Mouse (Mus musculus) spleen, adult 2 months (tissue): ENCODE data around the gene Trp53rka. TPM values are rescaled to one million over a fixed set of nuclear protein-coding genes. Genes with fewer than 3 reads are reported as not detected.

ENCODE experiments used
- DNase-seq, 2 experiments: peaks; one replicate each; pipeline versions ENCODE4 v3.0.0 to v3.0.0-alpha.2; 2012 to 2021; ENCODE audit warnings: low spot score in 2 of 2, low read depth in 1 of 2
- H3K27ac ChIP-seq: fragments of 200-500 bp; 2 replicates; pipeline ENCODE4 v1.5.1; 2012; ENCODE audit warnings: low read length, inconsistent platforms; ENCODE audit not compliant: insufficient read depth
- H3K27me3 ChIP-seq: fragments of 200-500 bp; 2 replicates; pipeline ENCODE4 v1.6.1; 2012; ENCODE audit warnings: mild to moderate bottlenecking, moderate library complexity, low read length, inconsistent platforms; ENCODE audit not compliant: control insufficient read depth, insufficient read depth
- H3K36me3 ChIP-seq: fragments of 200-500 bp; 2 replicates; pipeline ENCODE4 v1.6.1; 2012; ENCODE audit warnings: mild to moderate bottlenecking, low read length, inconsistent platforms; ENCODE audit not compliant: control insufficient read depth, insufficient read depth
- H3K4me1 ChIP-seq: fragments of 200-500 bp; 2 replicates; pipeline ENCODE4 v1.6.1; 2011; ENCODE audit warnings: inconsistent platforms; ENCODE audit not compliant: control insufficient read depth, insufficient read depth, insufficient read length
- H3K4me3 ChIP-seq: fragments of 200-500 bp; 2 replicates; pipeline ENCODE4 v1.5.1; 2011; ENCODE audit warnings: mild to moderate bottlenecking, inconsistent platforms; ENCODE audit not compliant: insufficient read depth, insufficient read length; ENCODE audit errors: extremely low read depth
- CTCF ChIP-seq: fragments of 200-500 bp; IDR thresholded peaks from 2 replicates; pipeline ENCODE4 v1.5.1; 2011; ENCODE audit warnings: mild to moderate bottlenecking, inconsistent platforms; ENCODE audit not compliant: insufficient read depth, insufficient read length, insufficient replicate concordance; ENCODE audit errors: extremely low read depth
- POLR2A ChIP-seq: fragments of 200-500 bp; IDR thresholded peaks from 2 replicates; pipeline ENCODE4 v1.6.1; 2011; ENCODE audit warnings: low read depth, low read length, inconsistent platforms
- WGBS: fragments of 180-500 bp; shearing (Covaris S2); methylation state at CpG from one replicate; pipeline ENCODE4 v1.1.7; 2018; 5-methylcytosine and 5-hydroxymethylcytosine counted together
- polyA plus RNA-seq: library from polyadenylated mRNA; depleted of rRNA; stranded (reverse); fragments of >200 nt; gene quantifications from 2 replicates; pipeline ENCODE4 v1.2.3, GENCODE M21; 2012; rRNA removed

The Trp53rka gene
- polyA plus RNA-seq: 15.6 and 26.4 TPM in 2 replicates

DNA sequence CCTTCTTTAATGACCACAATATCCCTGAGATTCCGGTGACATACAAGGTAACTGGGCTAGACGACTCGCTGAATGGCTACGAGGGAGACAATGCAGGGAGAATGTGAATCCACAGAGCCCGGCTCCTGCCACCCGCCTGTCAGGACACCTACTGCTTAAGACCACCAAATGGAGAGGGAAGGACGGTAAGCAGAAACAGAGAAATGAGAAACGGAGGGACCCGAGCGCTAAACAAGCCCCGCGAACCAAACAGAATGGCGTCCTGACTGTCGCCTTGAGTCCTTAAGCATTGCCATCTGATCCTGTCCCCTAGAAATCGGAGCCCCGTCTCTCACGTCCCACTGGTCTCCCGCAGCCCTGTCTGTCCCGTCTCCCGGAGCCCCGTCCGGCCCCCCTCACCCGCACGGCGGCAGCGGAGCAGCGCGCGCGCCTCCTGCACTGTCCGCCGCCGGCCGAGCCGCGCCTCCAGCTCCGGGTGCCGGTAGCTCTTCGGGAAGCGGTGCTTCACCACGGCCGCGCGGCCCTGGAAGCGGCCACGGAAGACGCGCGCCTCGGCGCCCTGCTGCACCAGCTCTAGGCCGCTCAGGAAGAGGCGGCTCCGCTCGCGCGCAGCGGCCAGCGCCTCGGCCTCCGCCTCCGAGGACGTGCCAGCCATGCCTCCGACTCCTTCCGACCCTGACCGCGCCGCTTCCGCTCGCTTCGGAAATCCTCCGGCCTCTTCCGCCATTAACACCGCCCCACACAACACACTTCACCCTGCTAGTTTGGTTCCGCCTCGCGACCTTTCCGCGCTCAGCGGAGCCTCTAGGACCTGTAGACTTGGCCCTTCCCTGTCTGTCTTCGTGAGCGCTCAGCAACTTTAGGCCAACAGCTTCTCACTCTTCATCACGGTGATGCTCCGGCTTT lies at the start of gene Trp53rka:
Trp53rka (minus strand) TSS at position 677 of the 906 bp plus-strand sequence.
- Histone ChIP-seq H3K4me1 (peaks cover 7% of the 10 kb centered on the region; the same call in 1 of the 2 replicates), H3K27me3 (no peaks in the 10 kb centered on the region), H3K27ac (peak within 1 kb of the TSS; percentile 34; the same call in 1 of the 2 replicates), H3K36me3 (peaks cover 2% of the 10 kb centered on the region; the same call in 1 of the 2 replicates), H3K4me3 (peak within 1 kb of the TSS; percentile 68)
- TF ChIP-seq POLR2A: peak; percentile 65
- TF ChIP-seq CTCF: no peak
- peak; percentile 58 to 75 for DNase-seq
- under 1% methylated on average over 79 of the region's 84 CpGs for WGBS

DNA sequence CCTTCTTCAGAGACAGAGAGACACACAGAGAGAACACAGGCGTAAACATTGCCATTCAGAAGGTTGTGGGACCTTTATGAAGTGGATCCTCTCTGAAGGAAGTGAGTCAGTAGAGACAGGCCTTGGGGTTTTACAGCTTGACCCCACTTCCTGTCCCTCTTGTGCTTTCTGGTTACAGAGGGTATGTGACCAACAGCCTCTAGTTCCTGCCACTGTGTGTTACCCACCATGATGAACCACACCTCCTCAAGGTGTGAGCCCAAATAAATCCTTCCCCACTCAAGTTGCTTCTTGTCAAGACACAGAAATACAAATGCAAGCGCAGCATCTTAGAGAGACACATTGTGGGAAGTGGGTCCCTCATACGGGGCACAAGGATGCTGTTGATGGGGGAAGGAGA lies 47.9 kb upstream of the Trp53rka start:
- H3K4me1 ChIP-seq: no peaks in the 10 kb centered on the region
- no peak for DNase-seq
- H3K27ac ChIP-seq: no peak overlapping the region
- H3K27me3 ChIP-seq: no peaks in the 10 kb centered on the region
- no peak overlapping the region for H3K4me3 ChIP-seq
- 67% methylated on average over 3 of the region's 3 CpGs for WGBS
- H3K36me3 ChIP-seq: no peaks in the 10 kb centered on the region
- TF ChIP-seq POLR2A: no peak
- TF ChIP-seq CTCF: no peak

DNA sequence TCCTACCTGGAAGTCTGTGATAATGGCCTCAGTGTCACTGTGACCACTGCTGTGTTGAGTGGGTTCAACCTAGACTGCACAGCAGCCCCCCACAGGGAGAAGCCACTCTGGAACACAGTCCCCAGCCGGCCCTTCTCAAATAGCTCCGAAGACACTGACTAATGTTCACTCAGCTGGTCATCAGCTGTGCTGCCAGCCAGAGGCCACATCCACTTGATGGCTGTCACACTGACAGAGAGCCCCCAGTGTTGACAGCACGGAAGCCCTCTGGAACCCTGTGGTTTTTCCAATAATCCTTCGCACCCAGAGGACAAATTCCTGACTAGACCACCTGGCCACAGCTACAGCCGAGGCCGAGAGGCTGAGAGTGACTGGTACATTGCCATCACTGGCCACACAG lies 40.7 kb upstream of the Trp53rka start:
- Histone ChIP-seq H3K27ac (no peak overlapping the region), H3K4me1 (no peaks in the 10 kb centered on the region), H3K4me3 (no peak overlapping the region), H3K27me3 (no peaks in the 10 kb centered on the region), H3K36me3 (no peaks in the 10 kb centered on the region)
- no peak for TF ChIP-seq POLR2A
- TF ChIP-seq CTCF: no peak
- no peak for DNase-seq
- 86% methylated on average over 6 of the region's 6 CpGs for WGBS

DNA sequence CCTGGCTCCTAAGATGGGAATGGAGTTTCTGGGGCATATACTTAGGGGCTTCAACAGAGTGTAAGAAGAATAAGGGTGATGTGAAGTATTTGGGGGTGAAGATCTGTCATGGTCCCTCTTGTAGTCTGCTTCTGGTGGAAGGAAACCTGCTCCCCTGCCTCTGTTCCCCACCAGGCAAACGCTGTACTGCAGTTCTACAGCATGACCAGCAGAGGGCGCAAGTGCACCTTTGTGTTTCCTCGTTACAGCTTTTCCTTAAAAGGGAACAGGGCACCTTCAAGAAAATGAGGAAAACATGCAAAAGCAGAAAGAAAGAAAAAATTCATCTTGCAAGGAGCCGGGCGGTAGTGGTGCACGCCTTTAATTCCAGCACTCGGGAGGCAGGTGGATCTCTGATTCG lies 36.0 kb upstream of the Trp53rka start:
- no peak overlapping the region for H3K4me3 ChIP-seq
- TF ChIP-seq CTCF (peak; percentile 93; the same call in 1 of the 2 replicates), POLR2A (no peak)
- H3K27ac ChIP-seq: no peak overlapping the region
- WGBS: 19% methylated on average over 8 of the region's 8 CpGs
- peak in 1 of 2 experiments; percentile 31 for DNase-seq
- no peaks in the 10 kb centered on the region for H3K27me3 ChIP-seq
- H3K4me1 ChIP-seq: no peaks in the 10 kb centered on the region
- no peaks in the 10 kb centered on the region for H3K36me3 ChIP-seq

DNA sequence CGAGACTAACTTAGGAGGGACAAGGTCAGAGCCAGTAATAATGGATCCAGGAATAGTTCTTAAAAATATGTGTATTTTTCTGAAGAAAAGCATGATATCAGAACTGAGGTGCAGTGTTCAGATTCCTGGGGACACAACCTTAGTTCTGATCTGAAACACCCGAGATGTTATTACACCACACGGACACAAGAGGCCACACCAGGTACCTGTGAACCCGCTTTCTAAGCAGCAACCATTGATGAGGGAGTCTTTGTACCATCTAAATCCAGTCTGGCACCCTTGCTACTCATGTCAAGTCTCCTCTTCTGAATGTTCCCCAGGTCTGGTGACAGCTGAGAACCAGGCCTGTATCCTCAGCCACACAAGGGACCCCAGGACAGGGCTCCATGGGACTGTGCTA lies 32.5 kb upstream of the Trp53rka start:
- Histone ChIP-seq H3K36me3 (no peaks in the 10 kb centered on the region), H3K4me3 (no peak overlapping the region), H3K27me3 (no peaks in the 10 kb centered on the region), H3K4me1 (no peaks in the 10 kb centered on the region), H3K27ac (no peak overlapping the region)
- WGBS: 27% methylated on average over 4 of the region's 4 CpGs
- TF ChIP-seq CTCF (no peak), POLR2A (no peak)
- no peak for DNase-seq

DNA sequence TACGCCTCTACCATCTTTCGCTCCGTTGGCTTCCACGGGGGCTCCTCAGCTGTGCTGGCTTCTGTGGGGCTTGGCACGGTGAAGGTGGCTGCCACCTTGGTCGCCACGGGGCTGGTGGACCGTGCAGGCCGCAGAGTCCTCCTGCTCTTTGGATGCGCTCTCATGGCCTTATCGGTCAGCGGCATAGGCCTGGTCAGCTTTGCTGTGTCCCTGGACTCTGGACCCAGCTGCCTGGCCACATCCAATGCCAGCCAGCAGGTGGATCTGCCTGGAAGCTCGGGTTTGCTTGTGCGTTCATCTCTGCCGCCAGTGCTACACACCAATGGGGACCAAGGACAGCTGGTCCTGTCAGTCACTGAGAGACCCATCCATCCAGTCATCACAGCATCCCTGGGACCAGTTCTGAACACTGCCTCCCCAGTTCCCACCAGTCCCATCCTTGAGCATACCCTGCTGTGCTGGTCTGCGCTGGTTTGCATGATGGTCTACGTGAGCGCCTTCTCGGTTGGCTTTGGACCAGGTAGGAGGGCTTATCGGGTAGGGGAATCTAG lies 22.1 kb upstream of the Trp53rka start:
- TF ChIP-seq CTCF (no peak), POLR2A (no peak)
- H3K27me3 ChIP-seq: no peaks in the 10 kb centered on the region
- no peaks in the 10 kb centered on the region for H3K4me1 ChIP-seq
- no peak for DNase-seq
- H3K27ac ChIP-seq: no peak overlapping the region
- 93% methylated on average over 20 of the region's 20 CpGs for WGBS
- H3K36me3 ChIP-seq: no peaks in the 10 kb centered on the region
- H3K4me3 ChIP-seq: no peak overlapping the region
